Mouse (Mus musculus) macrophage (primary cell): ENCODE measurements around the gene Gm10799. TPM values are rescaled to one million over a fixed set of nuclear protein-coding genes. Genes with fewer than 3 reads are reported as not detected.
A peak's percentile ranks its signal among the peaks of the same experiment; 100 is the strongest.
"Not testable (repeated sequence)": the region's sequence is repeated elsewhere in the genome, so short reads cannot be mapped to it uniquely, and the experiment has no call there.

Experiments
- H3K27ac ChIP-seq: fragments of 350-480 bp; formaldehyde crosslinking; 2 replicates; pipeline ENCODE4 v1.9.0; 2021
- H3K36me3 ChIP-seq: fragments of 350-480 bp; formaldehyde crosslinking; 2 replicates; pipeline ENCODE4 v1.9.0; 2021; ENCODE audit errors: inconsistent target
- H3K4me3 ChIP-seq: fragments of 350-480 bp; formaldehyde crosslinking; 2 replicates; pipeline ENCODE4 v1.9.0; 2021; ENCODE audit errors: inconsistent target
- H3K79me2 ChIP-seq: fragments of 350-480 bp; formaldehyde crosslinking; 2 replicates; pipeline ENCODE4 v1.9.0; 2021; ENCODE audit errors: inconsistent target
- WGBS: methylation state at CpG from one replicate; pipeline ENCODE4 v1.1.7; 2026; ENCODE audit warnings: inconsistent platforms; ENCODE audit not compliant: missing documents; 5-methylcytosine and 5-hydroxymethylcytosine counted together
- polyA plus RNA-seq: library from polyadenylated mRNA; stranded (reverse); fragments of 250-400 nt; gene quantifications from 3 replicates; pipeline ENCODE4 v1.2.4, GENCODE M21; 2018; ENCODE audit warnings: inconsistent platforms
- total RNA-seq, 78 experiments: library from RNA; depleted of rRNA; stranded (reverse); fragments of 250-400 nt; gene quantifications; 1 replicate in 9 of 78; 2 replicates in 24 of 78; 3 replicates in 43 of 78; 4 replicates in 2 of 78; pipeline ENCODE4 v1.2.4; 2018; ENCODE audit warnings: inconsistent platforms in 56 of 78

Gm10799 gene
- not detected for total RNA-seq (2018; cell fraction: chromatin; rRNA removed)
- not detected for total RNA-seq (2018; cell fraction: cytosol; rRNA removed)
- not detected for total RNA-seq (2018; cell fraction: nucleus; rRNA removed)
- not detected in 3 replicates for polyA plus RNA-seq

DNA sequence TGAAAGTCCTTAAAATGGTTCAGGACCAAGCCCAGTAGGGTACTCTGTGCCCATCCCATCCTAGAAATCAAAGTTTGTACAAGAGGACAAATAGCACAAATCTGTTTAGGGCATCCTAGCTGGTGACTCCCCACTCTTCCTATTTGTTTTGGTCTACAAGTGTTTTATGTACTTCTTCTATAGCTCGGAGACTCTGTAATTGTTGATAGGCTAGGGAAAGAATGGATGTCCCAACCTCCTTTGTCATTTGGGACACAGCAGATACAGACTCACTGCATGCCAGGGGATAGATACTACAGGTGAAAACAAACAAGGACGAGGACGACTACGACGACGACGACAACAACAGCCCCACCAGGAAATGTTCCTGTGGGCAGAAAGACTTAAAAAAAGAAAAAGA, at the start of gene Gm10799:
Gene Gm10799, minus strand, starts transcription at position 101 of the 400 bp plus-strand sequence.
- H3K27ac ChIP-seq: not testable (repeated sequence)
- 21% methylated on average over 7 of the region's 7 CpGs for WGBS

DNA sequence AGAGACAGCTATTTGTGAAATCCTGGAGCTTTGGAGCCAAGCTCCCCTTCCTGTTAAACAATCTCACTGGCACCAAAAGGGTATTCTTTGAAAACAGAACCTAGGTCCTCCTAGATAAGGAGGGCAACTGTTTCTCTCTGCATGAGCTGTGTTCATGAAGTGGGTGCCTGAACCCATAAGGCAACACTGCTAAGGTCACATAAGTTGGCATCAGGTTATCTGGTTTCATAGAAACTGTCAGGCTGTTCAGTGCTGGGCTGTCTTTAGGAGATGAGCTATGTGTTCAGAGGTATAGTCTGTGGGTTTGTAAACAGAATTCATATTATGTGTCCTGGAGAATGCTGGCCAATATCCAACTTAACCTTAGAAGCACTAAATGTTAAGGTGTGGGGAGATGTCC, 48.8 kb upstream of the Gm10799 start:
- H3K36me3 ChIP-seq, H3K4me3 ChIP-seq, H3K79me2 ChIP-seq, H3K27ac ChIP-seq: not testable (repeated sequence)

More for the DNA sequence above, at the start of gene Gm10799:
- not testable (repeated sequence) for H3K4me3 ChIP-seq, H3K79me2 ChIP-seq, H3K36me3 ChIP-seq

DNA sequence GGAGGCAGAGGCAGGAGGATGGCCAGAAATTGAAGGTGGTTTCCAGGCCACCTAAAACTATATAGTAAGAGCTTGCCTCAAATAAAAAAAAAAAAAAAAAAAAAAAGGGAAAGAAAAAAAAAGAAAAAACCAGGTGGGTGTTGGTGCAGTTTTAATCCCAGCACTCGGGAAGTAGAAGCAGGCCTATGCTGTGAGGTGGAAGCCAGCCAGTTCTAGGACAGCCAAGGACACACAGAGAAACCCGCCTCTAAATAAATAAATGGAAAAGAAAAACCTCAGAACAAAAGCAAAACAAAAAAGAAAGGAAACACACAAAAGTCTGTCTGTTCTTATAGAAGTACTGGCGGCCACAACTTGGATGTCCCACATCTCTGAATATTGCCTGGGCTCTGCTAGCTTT, 46.5 kb upstream of the Gm10799 start:
- Histone ChIP-seq H3K4me3 (no peak overlapping the region), H3K36me3 (no peaks in the 10 kb centered on the region), H3K79me2 (no peaks in the 10 kb centered on the region), H3K27ac (no peak overlapping the region)
- 90% methylated on average over 2 of the region's 3 CpGs for WGBS

DNA sequence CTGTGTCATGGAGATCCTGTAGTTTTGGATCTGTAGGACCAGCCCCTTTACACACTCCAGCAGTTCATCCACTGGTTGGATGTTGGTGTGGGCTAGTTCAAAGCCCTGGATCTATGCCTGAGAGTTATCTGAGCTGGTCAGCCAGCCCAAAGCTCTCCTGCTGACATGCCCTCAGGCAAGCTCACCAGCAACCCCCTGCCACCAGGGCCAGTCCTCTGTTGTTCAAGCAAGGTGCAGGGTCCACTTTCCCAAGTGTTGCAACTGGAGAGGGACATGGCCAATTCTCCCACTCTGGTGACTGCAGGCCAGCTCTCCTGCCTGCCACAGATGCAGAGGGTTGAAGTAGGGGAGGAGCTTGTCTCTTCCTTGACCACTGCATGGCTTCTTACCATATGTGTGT, 45.2 kb upstream of the Gm10799 start:
- not testable (repeated sequence) for H3K4me3 ChIP-seq, H3K79me2 ChIP-seq, H3K36me3 ChIP-seq, H3K27ac ChIP-seq

DNA sequence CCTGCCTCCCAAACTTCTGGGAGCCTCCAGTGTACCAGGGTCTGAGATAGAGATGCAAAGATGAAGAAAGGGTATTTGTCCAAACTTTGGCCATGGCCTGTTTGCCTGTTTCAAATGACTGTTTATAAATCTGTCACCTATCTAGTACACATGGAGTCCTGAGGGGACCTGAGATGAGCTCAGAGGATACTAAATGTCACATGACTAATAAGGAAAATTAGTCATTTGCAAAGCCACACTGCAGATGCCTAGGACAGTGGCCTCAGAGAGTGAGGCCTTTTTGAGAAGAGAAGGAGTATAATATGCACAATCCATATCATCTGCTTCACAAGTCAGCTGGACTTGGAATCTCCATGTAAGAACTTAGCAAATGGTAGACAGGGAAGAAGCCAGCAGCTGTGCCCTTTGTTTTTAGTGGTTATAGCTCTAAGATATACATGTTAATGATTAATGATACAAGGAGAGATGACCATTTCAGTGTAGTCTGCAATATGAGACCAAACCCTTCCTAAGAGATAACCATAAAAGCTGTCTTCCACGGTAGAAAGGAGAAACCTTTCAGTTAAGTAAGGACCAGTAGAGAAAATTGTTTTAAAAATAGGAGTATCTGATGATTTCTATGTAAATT, 42.9 kb upstream of the Gm10799 start:
- not testable (repeated sequence) for H3K79me2 ChIP-seq, H3K4me3 ChIP-seq, H3K27ac ChIP-seq, H3K36me3 ChIP-seq
- no CpG with 5 or more reads among the region's 1 CpGs for WGBS

DNA sequence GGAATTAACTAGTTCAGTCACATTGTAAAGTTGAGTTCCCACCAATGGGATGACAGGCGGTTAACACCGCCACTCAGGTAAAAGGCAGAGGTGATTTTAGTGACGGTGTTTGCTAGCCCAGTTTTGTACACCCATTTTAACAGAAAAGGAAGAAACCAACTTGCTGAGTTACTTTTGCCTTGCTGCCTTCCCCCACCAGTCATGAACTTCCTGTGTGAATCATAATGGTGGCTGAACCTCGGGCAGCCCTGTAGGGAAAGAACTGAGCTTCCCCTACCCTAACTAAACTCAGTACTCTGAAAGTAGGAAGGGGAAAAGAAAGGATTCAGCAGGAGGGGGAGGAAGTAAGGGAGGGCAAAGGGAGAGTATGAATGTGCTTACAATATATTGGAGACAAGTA, 41.7 kb upstream of the Gm10799 start:
- WGBS: 69% methylated on average over 4 of the region's 4 CpGs
- Histone ChIP-seq H3K27ac (peak overlapping the region; percentile 55), H3K79me2 (no peaks in the 10 kb centered on the region), H3K4me3 (no peak overlapping the region), H3K36me3 (no peaks in the 10 kb centered on the region)

DNA sequence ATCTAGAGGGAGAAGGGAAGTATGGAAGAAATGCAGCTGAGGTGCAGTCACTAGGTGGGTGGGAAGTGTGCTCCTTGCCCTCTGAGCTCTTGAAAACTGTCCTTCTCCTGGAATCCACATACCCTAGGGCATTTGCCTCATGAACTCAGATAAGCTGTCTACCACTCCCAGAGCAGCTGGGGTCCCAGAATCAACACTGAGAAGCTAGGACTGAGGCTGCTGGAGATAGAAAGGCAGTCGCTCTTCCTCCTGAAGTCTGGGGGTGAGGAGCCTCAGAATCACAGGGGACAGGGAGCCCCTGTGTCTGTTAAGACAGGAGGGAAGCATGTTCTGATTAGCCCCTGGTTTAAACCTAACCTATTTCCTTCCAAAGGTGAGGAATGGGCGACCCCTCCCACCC, 41.2 kb upstream of the Gm10799 start:
- Histone ChIP-seq H3K36me3 (no peaks in the 10 kb centered on the region), H3K27ac (peak overlapping the region; percentile 55), H3K4me3 (no peak overlapping the region), H3K79me2 (no peaks in the 10 kb centered on the region)
- 88% methylated on average over 2 of the region's 2 CpGs for WGBS

DNA sequence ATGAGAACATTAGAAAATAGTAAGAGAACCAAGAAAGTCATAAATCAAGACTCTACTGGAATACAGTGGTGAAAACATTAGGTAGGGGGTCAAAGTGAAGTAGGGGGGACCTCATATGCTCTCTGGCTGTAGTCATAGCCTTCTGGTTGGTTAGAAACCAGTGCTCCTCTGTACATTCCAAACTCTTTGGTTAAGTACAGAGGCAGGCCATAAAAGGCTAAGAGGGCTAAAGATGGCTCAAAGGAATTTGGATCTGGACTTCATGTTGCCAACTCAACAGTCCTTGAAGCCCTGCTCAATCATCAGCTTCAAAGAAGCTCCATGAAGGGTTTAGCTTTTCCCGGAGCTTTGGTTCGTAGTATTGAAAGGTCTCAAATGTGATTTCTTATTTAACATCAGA, 40.7 kb upstream of the Gm10799 start:
- H3K27ac ChIP-seq, H3K36me3 ChIP-seq, H3K4me3 ChIP-seq, H3K79me2 ChIP-seq: not testable (repeated sequence)
- 100% methylated on average over 2 of the region's 2 CpGs for WGBS

DNA sequence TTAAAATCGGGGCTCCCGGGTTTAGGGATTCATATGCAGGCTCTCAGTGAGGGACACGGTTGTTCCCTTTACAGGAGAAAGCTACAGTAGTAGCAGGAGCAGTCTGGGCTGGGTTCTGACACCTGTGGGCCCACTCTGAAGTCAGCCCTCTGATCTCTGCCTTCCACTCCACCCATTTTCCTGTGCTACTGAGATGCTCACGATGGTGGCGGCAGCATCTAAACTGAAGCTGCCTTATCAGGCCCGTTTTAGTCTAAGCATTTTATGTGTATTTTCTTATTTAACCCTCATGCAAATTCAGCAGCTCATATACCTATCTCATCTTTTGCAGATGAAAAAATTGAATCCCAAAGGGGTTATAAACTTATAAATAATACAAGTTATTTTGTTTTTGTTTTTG, 36.5 kb upstream of the Gm10799 start:
- no peaks in the 10 kb centered on the region for H3K36me3 ChIP-seq
- no peak overlapping the region for H3K4me3 ChIP-seq
- 87% methylated on average over 6 of the region's 6 CpGs for WGBS
- H3K79me2 ChIP-seq: no peaks in the 10 kb centered on the region
- no peak overlapping the region for H3K27ac ChIP-seq

DNA sequence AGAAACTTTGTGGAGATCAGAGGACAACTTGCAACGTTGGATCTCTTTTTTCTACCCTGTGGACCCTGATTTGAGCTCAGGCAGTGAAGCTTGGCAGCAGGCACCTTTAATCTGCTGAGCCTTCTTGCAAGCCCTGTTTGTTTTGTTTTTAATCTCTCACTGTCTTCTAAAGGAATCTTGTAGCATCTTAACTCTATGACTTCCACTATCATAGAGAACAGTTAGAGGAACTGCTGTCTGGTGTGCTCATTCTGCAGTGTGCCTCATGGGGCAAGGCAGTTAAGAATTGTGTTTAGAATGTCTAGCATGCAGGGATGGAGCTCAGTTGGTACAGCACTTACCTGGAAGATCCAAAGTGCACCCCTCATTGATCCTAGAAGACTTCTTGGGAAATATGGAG, 31.6 kb upstream of the Gm10799 start:
- WGBS: 80% methylated on average over 1 of the region's 1 CpGs
- H3K4me3 ChIP-seq: no peak overlapping the region

DNA sequence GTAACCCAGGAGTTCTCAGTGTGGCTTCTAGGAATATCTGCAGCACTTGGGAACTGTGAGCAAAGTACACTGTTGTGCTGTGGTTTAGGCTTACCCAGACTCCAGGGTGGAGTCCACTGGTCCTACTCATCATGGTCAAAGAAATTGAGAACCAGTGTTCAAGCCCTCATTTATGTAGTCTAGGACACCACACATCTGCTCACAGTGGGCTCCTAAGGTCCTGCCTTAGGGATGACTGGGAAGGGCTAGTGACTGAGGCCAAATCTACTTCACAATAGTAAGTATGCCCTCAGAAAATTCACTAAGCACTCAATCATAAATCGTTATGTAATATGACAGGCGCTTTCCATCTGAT, 30.9 kb upstream of the Gm10799 start:
- Histone ChIP-seq H3K4me3 (no peak overlapping the region), H3K79me2 (no peaks in the 10 kb centered on the region), H3K27ac (no peak overlapping the region), H3K36me3 (no peaks in the 10 kb centered on the region)
- WGBS: 100% methylated on average over 2 of the region's 2 CpGs

More for the DNA sequence above, 31.6 kb upstream of the Gm10799 start:
- no peak overlapping the region for H3K27ac ChIP-seq
- no peaks in the 10 kb centered on the region for H3K79me2 ChIP-seq
- H3K36me3 ChIP-seq: no peaks in the 10 kb centered on the region

DNA sequence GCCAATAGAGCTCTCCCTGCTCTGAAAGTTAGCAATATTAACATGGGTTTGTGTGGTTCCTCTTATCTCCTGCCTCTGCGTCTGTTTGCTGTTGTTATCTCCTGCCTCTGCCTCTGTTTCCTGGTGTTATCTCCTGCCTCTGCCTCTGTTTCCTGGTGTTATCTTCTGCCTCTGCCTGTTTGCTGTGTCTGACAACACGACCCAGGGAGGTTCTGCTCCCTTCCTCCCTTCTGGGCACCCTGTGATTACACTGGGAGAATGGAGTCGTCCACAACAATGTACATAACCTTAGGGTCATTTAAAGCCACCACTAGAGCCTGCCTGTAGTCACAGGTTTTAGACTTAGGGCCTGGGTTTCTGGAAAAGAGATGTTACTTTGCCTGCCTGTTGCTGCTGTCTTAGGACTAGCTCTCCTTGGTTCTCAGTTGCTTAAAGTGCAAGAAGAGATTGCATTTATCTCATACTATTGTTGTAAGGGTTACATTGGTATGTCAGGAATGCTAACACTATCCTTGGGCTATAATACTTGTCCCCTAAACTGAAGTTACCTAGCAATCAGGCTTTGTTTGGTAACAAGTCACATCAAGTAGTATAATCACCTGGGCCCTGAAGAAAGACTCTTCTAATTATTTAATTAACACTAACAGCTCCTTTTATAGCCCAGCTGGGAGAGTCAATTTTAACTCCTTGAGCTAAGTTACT, 30.3 kb upstream of the Gm10799 start:
- H3K79me2 ChIP-seq: no peaks in the 10 kb centered on the region
- 39% methylated on average over 3 of the region's 3 CpGs for WGBS
- H3K4me3 ChIP-seq: no peak overlapping the region
- no peak overlapping the region for H3K27ac ChIP-seq
- H3K36me3 ChIP-seq: no peaks in the 10 kb centered on the region

DNA sequence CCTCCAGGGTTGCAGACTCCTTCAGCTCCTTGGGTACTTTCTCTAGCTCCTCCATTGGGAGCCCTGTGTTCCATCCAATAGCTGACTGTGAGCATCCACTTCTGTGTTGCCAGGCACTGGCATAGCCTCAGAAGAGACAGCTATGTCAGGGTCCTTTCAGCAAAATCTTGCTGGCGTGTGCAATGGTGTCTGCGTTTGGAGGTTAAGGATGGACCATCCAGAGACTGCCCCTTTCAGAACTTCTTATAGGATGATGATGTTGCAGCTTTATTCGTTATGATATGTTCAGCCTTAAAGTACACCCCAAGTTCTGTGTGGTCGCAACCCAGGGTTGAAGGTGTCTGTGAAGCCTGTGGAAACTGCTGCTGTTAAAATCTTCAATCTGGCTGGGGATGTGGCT, 29.0 kb upstream of the Gm10799 start:
- WGBS: 96% methylated on average over 4 of the region's 4 CpGs
- not testable (repeated sequence) for H3K4me3 ChIP-seq, H3K27ac ChIP-seq

DNA sequence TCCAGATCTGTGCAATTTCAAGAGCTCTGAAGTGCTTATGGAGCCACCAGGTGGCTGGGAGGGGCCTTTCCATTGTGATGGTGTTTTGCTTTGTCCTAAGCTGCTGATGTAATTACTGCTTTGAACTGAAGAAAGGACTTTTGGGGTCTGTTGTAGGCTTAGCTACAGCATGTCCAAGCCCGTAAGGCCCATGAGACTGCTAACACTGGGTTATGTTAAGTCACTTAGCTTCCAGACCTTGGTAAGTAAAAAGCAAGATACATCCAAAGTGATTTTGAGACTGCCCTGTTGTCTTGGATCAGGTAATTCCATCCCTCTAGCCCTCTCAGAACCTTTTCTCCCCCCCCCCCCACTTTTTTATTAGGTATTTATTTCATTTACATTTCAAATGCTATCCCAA, 28.4 kb upstream of the Gm10799 start:
- H3K79me2 ChIP-seq, H3K27ac ChIP-seq, H3K4me3 ChIP-seq, H3K36me3 ChIP-seq: not testable (repeated sequence)
- WGBS: 100% methylated on average over 1 of the region's 1 CpGs

More for the DNA sequence above, 29.0 kb upstream of the Gm10799 start:
- not testable (repeated sequence) for H3K79me2 ChIP-seq, H3K36me3 ChIP-seq

DNA sequence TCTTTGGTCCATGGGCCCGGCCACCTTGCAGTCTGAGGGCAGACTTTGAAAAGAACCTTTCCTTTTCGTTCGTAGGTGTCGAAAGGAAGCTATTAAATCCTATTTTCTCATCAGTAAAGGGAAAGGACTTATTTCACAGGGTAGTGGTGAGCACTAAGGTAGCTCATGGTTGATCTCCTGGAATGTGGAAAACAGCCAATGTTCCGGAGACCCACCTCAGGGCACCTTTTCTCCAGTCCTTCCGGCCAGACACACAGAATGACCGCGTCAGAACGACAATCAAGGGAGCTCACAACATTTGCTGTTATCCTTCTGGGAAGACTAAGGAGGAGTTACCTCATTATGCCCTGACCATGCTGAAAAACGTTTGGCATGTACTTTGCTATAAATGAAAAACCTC, 27.9 kb upstream of the Gm10799 start:
- Histone ChIP-seq H3K27ac (no peak overlapping the region), H3K36me3 (no peaks in the 10 kb centered on the region), H3K4me3 (peak overlapping the region; percentile 39), H3K79me2 (no peaks in the 10 kb centered on the region)
- WGBS: 65% methylated on average over 10 of the region's 10 CpGs

DNA sequence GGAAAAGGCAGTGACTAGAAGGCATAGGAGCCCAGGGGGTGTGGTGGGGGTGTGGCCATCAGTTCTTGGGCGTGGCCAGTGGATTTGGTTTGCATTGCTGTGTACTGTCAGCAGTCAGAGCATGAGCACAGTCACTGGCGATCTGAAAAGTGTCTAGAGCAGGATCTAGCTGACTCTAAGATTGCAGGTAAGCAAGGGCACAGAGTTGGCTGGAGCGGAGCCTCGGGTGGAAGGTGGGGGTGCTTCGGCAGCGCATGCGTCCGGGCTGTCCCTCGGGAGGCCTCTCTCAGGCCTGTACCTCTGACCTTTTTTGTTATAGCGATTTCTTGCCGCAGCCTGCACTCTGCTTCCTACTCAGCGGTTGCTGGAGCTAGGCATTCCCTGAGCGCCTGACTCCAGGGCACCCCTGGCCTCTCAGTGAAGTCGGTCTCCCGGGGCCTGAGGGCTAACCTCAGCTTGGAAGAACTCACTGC, 27.4 kb upstream of the Gm10799 start, which contains the start of gene Cd59a:
Gene Cd59a, plus strand, starts transcription at position 61 of the 473 bp plus-strand sequence.
- H3K27ac ChIP-seq: no peak within 1 kb of the TSS
- no peaks in the 10 kb centered on the region for H3K36me3 ChIP-seq
- 18% methylated on average over 13 of the region's 15 CpGs for WGBS
- peak within 1 kb of the TSS; percentile 39 for H3K4me3 ChIP-seq
- no peaks in the 10 kb centered on the region for H3K79me2 ChIP-seq
